ENCODE assay signal across 9 mouse cellular contexts in genomic region chr7:144417644-144418343, GRCm38 (mm10). TPM values are rescaled to one million over a fixed set of nuclear protein-coding genes. Genes with fewer than 3 reads are reported as not detected.
DNase-seq lines count a peak whose midpoint lies in the region; ATAC-seq and TF ChIP-seq lines count a peak whose summit lies in the region.
"Had no signal": no experiment of that assay in that cellular context is flagged by ENCODE, and none has a peak within 500 bp of the region (broad histone marks: within the 10 kb centered on the region; RNA-seq: fewer than 3 reads in every experiment).

No protein-coding gene starts in this region.

- 44% methylated on average over 16 of the region's 16 CpGs for WGBS in kidney, postnatal 0 days
- 17% methylated on average over 16 of the region's 16 CpGs for WGBS in forebrain, embryonic 14.5 days
- 40% methylated on average over 16 of the region's 16 CpGs for WGBS in hindbrain, embryonic 12.5 days
- WGBS in neural tube, embryonic 15.5 days: 17% methylated on average over 16 of the region's 16 CpGs

- H3K27ac ChIP-seq in kidney, postnatal 0 days: no peak overlapping the region
- peak overlapping the region; percentile 77 for H3K27ac ChIP-seq in forebrain, embryonic 14.5 days (ENCODE audit: low read depth, low read length)
- H3K27ac ChIP-seq in hindbrain, embryonic 12.5 days: peak overlapping the region; percentile 76
- H3K27ac ChIP-seq in neural tube, embryonic 15.5 days (replicated peaks): peak overlapping the region; percentile 81

- no peaks in the 10 kb centered on the region for H3K4me1 ChIP-seq in kidney, postnatal 0 days (replicated peaks; ENCODE audit: insufficient read depth, low read length)
- peaks cover 12% of the 10 kb centered on the region for H3K4me1 ChIP-seq in forebrain, embryonic 14.5 days (ENCODE audit: control insufficient read depth, insufficient read depth, low read length)
- H3K4me1 ChIP-seq in hindbrain, embryonic 12.5 days: peaks cover 34% of the 10 kb centered on the region
- peaks cover 36% of the 10 kb centered on the region for H3K4me1 ChIP-seq in neural tube, embryonic 15.5 days

- no peaks in the 10 kb centered on the region for H3K27me3 ChIP-seq in kidney, postnatal 0 days (ENCODE audit: insufficient read depth, low read length)
- no peaks in the 10 kb centered on the region for H3K27me3 ChIP-seq in forebrain, embryonic 14.5 days (replicated peaks; ENCODE audit: control insufficient read depth, insufficient read depth, low read length)
- H3K27me3 ChIP-seq in hindbrain, embryonic 12.5 days: no peaks in the 10 kb centered on the region
- no peaks in the 10 kb centered on the region for H3K27me3 ChIP-seq in neural tube, embryonic 15.5 days (replicated peaks)

- no peaks in the 10 kb centered on the region for H3K36me3 ChIP-seq in kidney, postnatal 0 days (ENCODE audit: insufficient read depth, low read length)
- H3K36me3 ChIP-seq in forebrain, embryonic 14.5 days (ENCODE audit: control insufficient read depth, insufficient read depth, low read length): no peaks in the 10 kb centered on the region
- H3K36me3 ChIP-seq in hindbrain, embryonic 12.5 days: no peaks in the 10 kb centered on the region
- no peaks in the 10 kb centered on the region; the same call in 1 of the 2 replicates for H3K36me3 ChIP-seq in neural tube, embryonic 15.5 days

- peak; percentile 30 for DNase-seq in kidney, postnatal 0 days (ENCODE audit: low spot score)
- DNase-seq in kidney, adult 9 months: no peak
- DNase-seq in c-Kit-positive CD71-negative TER-119-negative erythroid progenitor cells, embryonic 14.5 days (ENCODE audit: low read depth): peak; percentile 36
- peak; percentile 92 for DNase-seq in forebrain, embryonic 14.5 days (ENCODE audit: low spot score)
- peak; percentile 85 to 98 for DNase-seq in left cerebral cortex, postnatal 25 days (ENCODE audit: low spot score in 2 of 2)

- H3K9ac ChIP-seq in kidney, postnatal 0 days (ENCODE audit: low read depth, low read length): no peak overlapping the region
- peak overlapping the region; percentile 13; the same call in 1 of the 2 replicates for H3K9ac ChIP-seq in forebrain, embryonic 14.5 days (ENCODE audit: low read length)
- no peak overlapping the region for H3K9ac ChIP-seq in hindbrain, embryonic 12.5 days
- no peak overlapping the region; the same call in 1 of the 2 replicates for H3K9ac ChIP-seq in neural tube, embryonic 15.5 days (replicated peaks)

- no peak for TF ChIP-seq CTCF in kidney, postnatal 0 days (IDR thresholded peaks at IDR 0.05; ENCODE audit: low read depth)

- peak; percentile 33; the same call in 1 of the 2 replicates for ATAC-seq in kidney, postnatal 0 days (replicated peaks; ENCODE audit: low FRiP score, low read depth)
- peak; percentile 90 for ATAC-seq in forebrain, embryonic 14.5 days
- ATAC-seq in hindbrain, embryonic 12.5 days (ENCODE audit: low FRiP score): peak; percentile 86
- peak; percentile 87 for ATAC-seq in neural tube, embryonic 15.5 days (ENCODE audit: low FRiP score)
- no peak for ATAC-seq in megakaryocyte-erythroid progenitor cell, adult 5-6 weeks (replicated peaks; ENCODE audit: low FRiP score, low TSS enrichment, poor library complexity, severe bottlenecking)

- no peak overlapping the region for H3K4me3 ChIP-seq in kidney, postnatal 0 days (replicated peaks; ENCODE audit: low read depth, low read length)
- no peak overlapping the region for H3K4me3 ChIP-seq in forebrain, embryonic 14.5 days (ENCODE audit: low read depth, low read length)
- H3K4me3 ChIP-seq in hindbrain, embryonic 12.5 days: no peak overlapping the region
- H3K4me3 ChIP-seq in neural tube, embryonic 15.5 days (replicated peaks): no peak overlapping the region
- H3K4me3 ChIP-seq: megakaryocyte, embryonic 14.5 days had no signal

- no peak overlapping the region for H3K4me2 ChIP-seq in kidney, postnatal 0 days (ENCODE audit: low read length)
- H3K4me2 ChIP-seq in forebrain, embryonic 14.5 days (ENCODE audit: low read length): peak overlapping the region; percentile 35
- H3K4me2 ChIP-seq in hindbrain, embryonic 12.5 days (replicated peaks): peak overlapping the region; percentile 24
- peak overlapping the region; percentile 36 for H3K4me2 ChIP-seq in neural tube, embryonic 15.5 days

- no peaks in the 10 kb centered on the region for H3K9me3 ChIP-seq in kidney, postnatal 0 days (replicated peaks; ENCODE audit: low read length)
- H3K9me3 ChIP-seq in forebrain, embryonic 14.5 days (replicated peaks; ENCODE audit: control insufficient read depth, low read length): no peaks in the 10 kb centered on the region
- H3K9me3 ChIP-seq in hindbrain, embryonic 12.5 days (replicated peaks): no peaks in the 10 kb centered on the region
- no peaks in the 10 kb centered on the region for H3K9me3 ChIP-seq in neural tube, embryonic 15.5 days (replicated peaks)
- H3K9me3 ChIP-seq: megakaryocyte, embryonic 14.5 days had no signal

- intact Hi-C loops in left cerebral cortex, postnatal 25 days (cut with DNase I): loop anchor here (2.0 to 5.0 kb wide), 3 partner anchors 100 to 180 kb away; no protein-coding TSS in a partner anchor

RNA-seq across cellular contexts. Expression of gene Cttn, which starts 53.0 kb away (rescaled TPM):
- 136 and 154 TPM in 2 replicates for polyA plus RNA-seq in kidney, postnatal 0 days (2015; fragmentation: Nextera tagmentation; extraction: Ambion mirVana)
- polyA plus RNA-seq in forebrain, embryonic 14.5 days (2014; fragmentation: Nextera tagmentation; extraction: Ambion mirVana): 151 and 158 TPM in 2 replicates
- 198 and 213 TPM in 2 replicates for polyA plus RNA-seq in hindbrain, embryonic 12.5 days (2016; fragmentation: Nextera tagmentation; extraction: Ambion mirVana)
- total RNA-seq in left cerebral cortex, postnatal 25 days (2021): 100 to 1,000 TPM; 102 to 103 TPM
- 144 and 151 TPM in 2 replicates for polyA plus RNA-seq in neural tube, embryonic 15.5 days (2015; fragmentation: Nextera tagmentation; extraction: Ambion mirVana)
- 23.5 and 23.7 TPM in 2 replicates for total RNA-seq in megakaryocyte-erythroid progenitor cell, adult 5-6 weeks (2014; fragmentation: Nextera tagmentation)
- 34.7 and 42.2 TPM in 2 replicates for total RNA-seq in megakaryocyte-erythroid progenitor cell, adult 5-6 weeks (2017)
